Mouse (Mus musculus) bone marrow macrophage, adult 2 months (primary cell): ENCODE measurements around the gene Nsg1.

Experiments
- CTCF ChIP-seq: IDR thresholded peaks from 2 replicates; pipeline ENCODE4 v1.5.1; 2012; ENCODE audit warnings: low read depth, mild to moderate bottlenecking, low read length, moderate library complexity
- POLR2A ChIP-seq: IDR thresholded peaks from 2 replicates; pipeline ENCODE4 v1.6.1; 2012; ENCODE audit warnings: mild to moderate bottlenecking, low read depth, low read length, borderline replicate concordance

DNA sequence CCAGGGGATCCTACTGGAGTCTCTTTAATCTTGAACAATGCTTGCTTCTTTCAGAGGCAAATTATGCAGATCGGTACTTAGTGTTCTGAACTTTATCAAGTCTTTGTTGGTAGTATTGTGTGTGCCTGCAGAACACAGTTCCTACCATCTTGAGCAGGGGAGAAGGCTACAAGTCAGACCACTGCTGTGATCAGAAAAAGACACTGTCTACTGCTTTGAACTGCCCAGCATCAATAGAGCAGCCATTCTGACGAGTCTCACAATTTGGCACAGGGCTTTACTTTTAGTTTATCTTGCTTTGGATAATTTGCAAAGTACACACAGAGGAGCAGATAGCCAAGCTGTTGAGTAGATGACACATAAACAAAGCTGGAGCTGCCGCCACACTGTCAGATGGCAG, 69.1 kb downstream of the Nsg1 start:
- TF ChIP-seq CTCF (no peak), POLR2A (no peak)
